Mouse (Mus musculus): ENCODE data around the gene Ugt1a10.

GRCm38 (mm10) chr1:88247660-88248059 lies 192.5 kb downstream of the Ugt1a10 start:
- TF ChIP-seq POLR2A (IDR thresholded peaks at IDR 0.05; ENCODE audit: insufficient read depth, low read depth, low read length) (no peak), CTCF (IDR thresholded peaks at IDR 0.05; ENCODE audit: insufficient read depth, low read depth, low read length) (no peak)

Measured in olfactory bulb, adult 2 months (tissue).